Mouse (Mus musculus) G1E (cell line): ENCODE data around the gene Mtmr12.

Experiments
- CTCF ChIP-seq: IDR thresholded peaks from 2 replicates; pipeline ENCODE4 v1.5.1; 2012; ENCODE audit warnings: low read depth, low read length, inconsistent platforms, mixed read lengths
- POLR2AphosphoS5 ChIP-seq: IDR thresholded peaks from 2 replicates; pipeline ENCODE4 v1.6.1; 2012; ENCODE audit warnings: low read depth, low read length, inconsistent platforms; ENCODE audit not compliant: insufficient replicate concordance
- TAL1 ChIP-seq: conservative IDR thresholded peaks from 2 replicates; pipeline ENCODE4 v1.6.1; 2012; ENCODE audit warnings: low read depth, low read length, inconsistent platforms, mixed read lengths

GRCm38 (mm10) chr15:12290330-12290729 is 85.5 kb downstream of the Mtmr12 start:
- TF ChIP-seq TAL1 (no peak), CTCF (no peak), POLR2AphosphoS5 (no peak)
